Mouse (Mus musculus): ENCODE data around the gene Snap25.

The Snap25 gene

GRCm38 (mm10) chr2:136811331-136811730, 98.1 kb downstream of the Snap25 start:
- no peak for DNase-seq

- no peak for DNase-seq
Observed at GRCm38 (mm10) chr2:136816717-136817400, 103.6 kb downstream of the Snap25 start.

- DNase-seq, result no peak
Observed at GRCm38 (mm10) chr2:136823751-136824716, 110.8 kb downstream of the Snap25 start.

- no peak for DNase-seq
Observed at GRCm38 (mm10) chr2:136827612-136828011, 114.4 kb downstream of the Snap25 start.

All from kidney, postnatal 36 days (tissue).